Mouse (Mus musculus): ENCODE measurements around the gene Ugcg. TPM values are rescaled to one million over a fixed set of nuclear protein-coding genes. Genes with fewer than 3 reads are reported as not detected.

The Ugcg gene
- 100 to 1,000 TPM in 1 of 2 experiments, 10 to 100 TPM in 1; 79.0 to 106 TPM for polyA plus RNA-seq (2017; shearing (Covaris generic))

GRCm38 (mm10) chr4:59188802-59189545 lies at the start of gene Ugcg:
TSS of gene Ugcg (plus strand) at chr4:59189257.

Other genes with a start within 250 kb of the Ugcg start
- not detected for gene Zkscan16, start 245.6 kb upstream of the Ugcg start, polyA plus RNA-seq (2017; shearing (Covaris generic))
- gene Ptgr1, start 202.1 kb upstream of the Ugcg start, polyA plus RNA-seq (2017; shearing (Covaris generic)), result under 1 TPM in 1 of 2 experiments, not detected in 1; 0.13 TPM
- gene Dnajc25, start 194.2 kb upstream of the Ugcg start, polyA plus RNA-seq (2017; shearing (Covaris generic)), result 1 to 10 TPM; 7.3 TPM
- gene Gm20503, start 186.0 kb upstream of the Ugcg start, polyA plus RNA-seq (2017; shearing (Covaris generic)), result 1 to 10 TPM; 5.6 to 6.1 TPM
- gene Gng10, start 154.2 kb upstream of the Ugcg start, polyA plus RNA-seq (2017; shearing (Covaris generic)), result 100 to 1,000 TPM; 102 to 124 TPM
- gene AI481877, start 50.3 kb upstream of the Ugcg start, polyA plus RNA-seq (2017; shearing (Covaris generic)), result under 1 TPM in 1 of 2 experiments, not detected in 1; 0.04 TPM
- 1 to 10 TPM; 2.0 to 4.8 TPM for gene Susd1, start 249.4 kb downstream of the Ugcg start, polyA plus RNA-seq (2017; shearing (Covaris generic))

Data from inflammation-experienced regulatory T-cells (primary cell).